Mouse (Mus musculus): ENCODE measurements around the gene Gpr142. TPM values are rescaled to one million over a fixed set of nuclear protein-coding genes. Genes with fewer than 3 reads are reported as not detected.

Gene Gpr142
- polyA plus RNA-seq, 1 experiment from 2014 or later, result not detected

Other genes with a start within 250 kb of the Gpr142 start
- gene Rpl38, start 130.4 kb upstream of the Gpr142 start, polyA plus RNA-seq (2015; fragmentation: Nextera tagmentation; extraction: Ambion mirVana), result 754 and 817 TPM in 2 replicates
- 7.5 and 7.7 TPM in 2 replicates for gene Ttyh2, start 123.5 kb upstream of the Gpr142 start, polyA plus RNA-seq (2015; fragmentation: Nextera tagmentation; extraction: Ambion mirVana)
- gene Dnaic2, start 71.5 kb upstream of the Gpr142 start, polyA plus RNA-seq (2015; fragmentation: Nextera tagmentation; extraction: Ambion mirVana), result 0.13 and 0.36 TPM in 2 replicates
- gene Kif19a, start 33.5 kb upstream of the Gpr142 start, polyA plus RNA-seq (2015; fragmentation: Nextera tagmentation; extraction: Ambion mirVana), result 0.17 TPM in 1 of 2 replicates, not detected in the other
- gene Btbd17, start 3.0 kb upstream of the Gpr142 start, polyA plus RNA-seq (2015; fragmentation: Nextera tagmentation; extraction: Ambion mirVana), result 0.24 TPM in 1 of 2 replicates, not detected in the other
- gene Gprc5c, start 52.2 kb downstream of the Gpr142 start, polyA plus RNA-seq (2015; fragmentation: Nextera tagmentation; extraction: Ambion mirVana), result 20.6 and 20.7 TPM in 2 replicates
- 0.82 and 1.4 TPM in 2 replicates for gene Cd300a, start 91.1 kb downstream of the Gpr142 start, polyA plus RNA-seq (2015; fragmentation: Nextera tagmentation; extraction: Ambion mirVana)
- gene Cd300lb, start 135.5 kb downstream of the Gpr142 start, polyA plus RNA-seq (2015; fragmentation: Nextera tagmentation; extraction: Ambion mirVana), result 0.45 and 0.49 TPM in 2 replicates
- gene Cd300c, start 170.2 kb downstream of the Gpr142 start, polyA plus RNA-seq (2015; fragmentation: Nextera tagmentation; extraction: Ambion mirVana), result not detected in 2 replicates
- 0.05 and 0.40 TPM in 2 replicates for gene Cd300ld, start 191.0 kb downstream of the Gpr142 start, polyA plus RNA-seq (2015; fragmentation: Nextera tagmentation; extraction: Ambion mirVana)
- 1.6 and 1.9 TPM in 2 replicates for gene Cd300c2, start 203.0 kb downstream of the Gpr142 start, polyA plus RNA-seq (2015; fragmentation: Nextera tagmentation; extraction: Ambion mirVana)
- gene Cd300ld2, start 217.3 kb downstream of the Gpr142 start, polyA plus RNA-seq (2015; fragmentation: Nextera tagmentation; extraction: Ambion mirVana), result not detected in 2 replicates
- not detected in 2 replicates for gene Cd300ld4, start 228.1 kb downstream of the Gpr142 start, polyA plus RNA-seq (2015; fragmentation: Nextera tagmentation; extraction: Ambion mirVana)
- gene Cd300ld5, start 238.8 kb downstream of the Gpr142 start, polyA plus RNA-seq (2015; fragmentation: Nextera tagmentation; extraction: Ambion mirVana), result not detected in 2 replicates
- not detected in 2 replicates for gene Cd300ld3, start 249.5 kb downstream of the Gpr142 start, polyA plus RNA-seq (2015; fragmentation: Nextera tagmentation; extraction: Ambion mirVana)

Measured in heart, embryonic 13.5 days (tissue).